Mouse (Mus musculus) G1E (cell line): ENCODE measurements around the gene Uggt2.

ENCODE experiments used
- CTCF ChIP-seq: IDR thresholded peaks from 2 replicates; pipeline ENCODE4 v1.5.1; 2012; ENCODE audit warnings: low read depth, low read length, inconsistent platforms, mixed read lengths
- POLR2AphosphoS5 ChIP-seq: IDR thresholded peaks from 2 replicates; pipeline ENCODE4 v1.6.1; 2012; ENCODE audit warnings: low read depth, low read length, inconsistent platforms; ENCODE audit not compliant: insufficient replicate concordance
- TAL1 ChIP-seq: conservative IDR thresholded peaks from 2 replicates; pipeline ENCODE4 v1.6.1; 2012; ENCODE audit warnings: low read depth, low read length, inconsistent platforms, mixed read lengths

DNA sequence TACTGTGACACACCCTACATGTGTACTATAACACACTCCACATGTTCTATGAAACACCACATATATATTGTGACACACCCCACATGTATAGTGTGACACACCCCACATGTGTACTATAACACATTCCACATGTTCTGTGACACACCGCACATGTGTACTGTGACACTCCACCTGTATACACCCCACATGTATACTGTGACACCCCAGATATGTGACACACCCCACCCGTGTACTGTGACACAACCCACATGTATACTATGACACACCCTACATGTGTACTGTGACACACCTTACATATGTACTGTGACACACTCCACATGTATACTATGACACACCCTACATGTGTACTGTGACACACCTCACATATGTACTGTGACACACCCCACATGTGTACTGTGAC, 28.1 kb upstream of the Uggt2 start:
- TF ChIP-seq CTCF: no peak
- TF ChIP-seq POLR2AphosphoS5: no peak
- TF ChIP-seq TAL1: no peak
